ENCODE assay signal across 8 mouse cellular contexts in genomic region chr2:13572647-13573407, GRCm38 (mm10). TPM values are rescaled to one million over a fixed set of nuclear protein-coding genes. Genes with fewer than 3 reads are reported as not detected.
DNase-seq lines count a peak whose midpoint lies in the region; ATAC-seq and TF ChIP-seq lines count a peak whose summit lies in the region.

No protein-coding gene starts in this region.

- 9% methylated on average over 12 of the region's 12 CpGs for WGBS in spleen, adult 2 months
- 8% methylated on average over 12 of the region's 12 CpGs for WGBS in embryonic facial prominence, embryonic 13.5 days
- 12% methylated on average over 12 of the region's 12 CpGs for WGBS in limb, embryonic 14.5 days
- 41% methylated on average over 12 of the region's 12 CpGs for WGBS in olfactory bulb, adult 2 months
- WGBS in cerebellum, adult 2 months: 39% methylated on average over 12 of the region's 12 CpGs

- no peak; the same call in 1 of the 2 replicates for TF ChIP-seq POLR2A in spleen, adult 2 months (IDR thresholded peaks at IDR 0.05; ENCODE audit: low read depth, low read length)
- TF ChIP-seq POLR2A in limb, embryonic 14.5 days (IDR thresholded peaks at IDR 0.05; ENCODE audit: borderline replicate concordance, extremely low read depth, insufficient read depth, insufficient read length): no peak
- no peak for TF ChIP-seq POLR2A in olfactory bulb, adult 2 months (IDR thresholded peaks at IDR 0.05; ENCODE audit: insufficient read depth, low read depth, low read length)
- no peak for TF ChIP-seq POLR2A in cerebellum, adult 2 months (IDR thresholded peaks at IDR 0.05; ENCODE audit: borderline replicate concordance, insufficient read depth, low read length)

- no peak for TF ChIP-seq CTCF in spleen, adult 2 months (IDR thresholded peaks at IDR 0.05; ENCODE audit: extremely low read depth, insufficient read depth, insufficient read length, insufficient replicate concordance)
- TF ChIP-seq CTCF in olfactory bulb, adult 2 months (IDR thresholded peaks at IDR 0.05; ENCODE audit: insufficient read depth, low read depth, low read length): no peak
- TF ChIP-seq CTCF in cerebellum, adult 2 months (IDR thresholded peaks at IDR 0.05; ENCODE audit: borderline replicate concordance, insufficient read depth, low read depth, low read length): no peak

- no peaks in the 10 kb centered on the region for H3K27me3 ChIP-seq in spleen, adult 2 months (ENCODE audit: control insufficient read depth, insufficient read depth, low read length)
- no peaks in the 10 kb centered on the region for H3K27me3 ChIP-seq in embryonic facial prominence, embryonic 13.5 days
- H3K27me3 ChIP-seq in limb, embryonic 14.5 days (ENCODE audit: control insufficient read depth, insufficient read depth, low read length): no peaks in the 10 kb centered on the region
- peaks cover 2% of the 10 kb centered on the region; the same call in 1 of the 2 replicates for H3K27me3 ChIP-seq in cerebellum, adult 2 months (ENCODE audit: control insufficient read depth, insufficient read depth, low read length)

- peaks cover 5% of the 10 kb centered on the region for H3K36me3 ChIP-seq in spleen, adult 2 months (ENCODE audit: control insufficient read depth, insufficient read depth, low read length)
- H3K36me3 ChIP-seq in embryonic facial prominence, embryonic 13.5 days: peaks cover 13% of the 10 kb centered on the region
- H3K36me3 ChIP-seq in limb, embryonic 14.5 days (ENCODE audit: control insufficient read depth, insufficient read depth, low read length): peaks cover 16% of the 10 kb centered on the region

- H3K9ac ChIP-seq in embryonic facial prominence, embryonic 13.5 days: peak overlapping the region; percentile 94
- H3K9ac ChIP-seq in limb, embryonic 14.5 days (ENCODE audit: low read depth, low read length, severe bottlenecking): peak overlapping the region; percentile 89

- H3K27ac ChIP-seq in spleen, adult 2 months (ENCODE audit: insufficient read depth, low read length): peak overlapping the region; percentile 43; the same call in 1 of the 2 replicates
- H3K27ac ChIP-seq in embryonic facial prominence, embryonic 13.5 days: peak overlapping the region; percentile 97
- H3K27ac ChIP-seq in limb, embryonic 14.5 days (replicated peaks; ENCODE audit: low read depth, low read length): peak overlapping the region; percentile 94
- H3K27ac ChIP-seq in olfactory bulb, adult 2 months (ENCODE audit: insufficient read depth, low read depth, low read length): peak overlapping the region; percentile 71
- no peak overlapping the region for H3K27ac ChIP-seq in cerebellum, adult 2 months (ENCODE audit: insufficient read depth, low read length)

- DNase-seq in spleen, adult 2 months (ENCODE audit: low read depth in 1 of 2, low spot score in 2 of 2): no peak
- DNase-seq in spleen, adult 18-20 months: no peak
- DNase-seq in limb, embryonic 14.5 days (ENCODE audit: low spot score): no peak
- DNase-seq in cerebellum, adult 2 months: no peak
- DNase-seq in frontal cortex, postnatal 25 days (ENCODE audit: low spot score in 2 of 2): no peak
- no peak for DNase-seq in layer of hippocampus, postnatal 25 days (ENCODE audit: extremely low spot score in 1 of 2, low spot score in 1 of 2)

- peak overlapping the region; percentile 72 for H3K4me2 ChIP-seq in embryonic facial prominence, embryonic 13.5 days
- peak overlapping the region; percentile 69 for H3K4me2 ChIP-seq in limb, embryonic 14.5 days (replicated peaks; ENCODE audit: low read depth, low read length, severe bottlenecking)

- peaks cover 5% of the 10 kb centered on the region for H3K4me1 ChIP-seq in spleen, adult 2 months (ENCODE audit: control insufficient read depth, insufficient read depth, insufficient read length)
- peaks cover 21% of the 10 kb centered on the region for H3K4me1 ChIP-seq in embryonic facial prominence, embryonic 13.5 days
- H3K4me1 ChIP-seq in limb, embryonic 14.5 days (ENCODE audit: control insufficient read depth, insufficient read depth, low read length): peaks cover 21% of the 10 kb centered on the region
- H3K4me1 ChIP-seq in olfactory bulb, adult 2 months (ENCODE audit: control insufficient read depth, insufficient read depth, low read length): peaks cover 17% of the 10 kb centered on the region
- H3K4me1 ChIP-seq in cerebellum, adult 2 months (ENCODE audit: control insufficient read depth, insufficient read depth, low read length): peaks cover 3% of the 10 kb centered on the region; the same call in 1 of the 2 replicates

- no peaks in the 10 kb centered on the region for H3K9me3 ChIP-seq in embryonic facial prominence, embryonic 13.5 days
- H3K9me3 ChIP-seq in limb, embryonic 14.5 days (ENCODE audit: control insufficient read depth, low read length): no peaks in the 10 kb centered on the region

- peak; percentile 33; the same call in 1 of the 2 replicates for ATAC-seq in embryonic facial prominence, embryonic 13.5 days (ENCODE audit: insufficient number of reproducible peaks, insufficient read depth, low FRiP score, low TSS enrichment, low read depth)
- peak; percentile 7 for ATAC-seq in limb, embryonic 14.5 days (ENCODE audit: low FRiP score, low read depth)

- peak overlapping the region; percentile 72 for H3K4me3 ChIP-seq in spleen, adult 2 months (ENCODE audit: extremely low read depth, insufficient read depth, insufficient read length)
- H3K4me3 ChIP-seq in embryonic facial prominence, embryonic 13.5 days: peak overlapping the region; percentile 78
- peak overlapping the region; percentile 78 for H3K4me3 ChIP-seq in limb, embryonic 14.5 days (replicated peaks; ENCODE audit: low read length)
- no peak overlapping the region for H3K4me3 ChIP-seq in olfactory bulb, adult 2 months (ENCODE audit: insufficient read depth, low read depth, low read length)
- H3K4me3 ChIP-seq in cerebellum, adult 2 months (replicated peaks; ENCODE audit: insufficient read depth, low read depth, low read length): no peak overlapping the region

RNA-seq across cellular contexts. Expression of gene Vim, which starts 0.9 kb away (rescaled TPM):
- polyA plus RNA-seq in spleen, adult 2 months (2012; rRNA removed): 718 and 867 TPM in 2 replicates
- polyA plus RNA-seq in embryonic facial prominence, embryonic 13.5 days (2015; fragmentation: Nextera tagmentation; extraction: Ambion mirVana): 923 and 1,009 TPM in 2 replicates
- 1,568 and 2,459 TPM in 2 replicates for polyA plus RNA-seq in limb, embryonic 14.5 days (2012; rRNA removed)
- 1,202 and 1,226 TPM in 2 replicates for polyA plus RNA-seq in limb, embryonic 14.5 days (2014; fragmentation: Nextera tagmentation; extraction: Ambion mirVana)
- not detected in 2 replicates for polyA plus RNA-seq in olfactory bulb, adult 2 months (2012; ENCODE audit: insufficient read depth, insufficient read length, low replicate concordance, missing spikeins)
- polyA plus RNA-seq in cerebellum, adult 2 months (2012; rRNA removed): 227 and 287 TPM in 2 replicates
- 10 to 100 TPM; 57.6 to 62.8 TPM for total RNA-seq in layer of hippocampus, postnatal 25 days (2021)

RNA-seq across cellular contexts. Expression of gene Trdmt1, which starts 28.4 kb away (rescaled TPM):
- 1.1 and 1.2 TPM in 2 replicates for polyA plus RNA-seq in spleen, adult 2 months (2012; rRNA removed)
- polyA plus RNA-seq in embryonic facial prominence, embryonic 13.5 days (2015; fragmentation: Nextera tagmentation; extraction: Ambion mirVana): 8.6 and 10.4 TPM in 2 replicates
- polyA plus RNA-seq in limb, embryonic 14.5 days (2012; rRNA removed): 7.5 and 9.7 TPM in 2 replicates
- polyA plus RNA-seq in limb, embryonic 14.5 days (2014; fragmentation: Nextera tagmentation; extraction: Ambion mirVana): 12.6 and 13.7 TPM in 2 replicates
- polyA plus RNA-seq in olfactory bulb, adult 2 months (2012; ENCODE audit: insufficient read depth, insufficient read length, low replicate concordance, missing spikeins): not detected in 2 replicates
- polyA plus RNA-seq in cerebellum, adult 2 months (2012; rRNA removed): 5.2 and 6.6 TPM in 2 replicates
- 1 to 10 TPM; 4.8 to 6.4 TPM for total RNA-seq in layer of hippocampus, postnatal 25 days (2021)

Comparison
In these comparisons a context has a peak if more than half of its experiments do, and no peak if none do; other contexts are left out.
1. H3K4me3 ChIP-seq: peak in spleen, adult 2 months (single experiment), embryonic facial prominence, embryonic 13.5 days (single experiment) and limb, embryonic 14.5 days (single experiment); none in olfactory bulb, adult 2 months (single experiment) and cerebellum, adult 2 months (single experiment).